Mouse (Mus musculus) A20 (cell line): ENCODE measurements around the gene Wdr73.
A peak's percentile ranks its signal among the peaks of the same experiment; 100 is the strongest.
"Not testable (repeated sequence)": the region's sequence is repeated elsewhere in the genome, so short reads cannot be mapped to it uniquely, and the experiment has no call there.

Source experiments
- DNase-seq: peaks from one replicate; pipeline ENCODE4 v3.0.0-alpha.2; 2011; ENCODE audit warnings: low read depth, low spot score

Gene Wdr73

GRCm38 (mm10) chr7:80900944-80901501 lies at the start of gene Wdr73:
Gene Wdr73 (minus strand): TSS chr7:80901269.
- peak; percentile 92 for DNase-seq

DNA sequence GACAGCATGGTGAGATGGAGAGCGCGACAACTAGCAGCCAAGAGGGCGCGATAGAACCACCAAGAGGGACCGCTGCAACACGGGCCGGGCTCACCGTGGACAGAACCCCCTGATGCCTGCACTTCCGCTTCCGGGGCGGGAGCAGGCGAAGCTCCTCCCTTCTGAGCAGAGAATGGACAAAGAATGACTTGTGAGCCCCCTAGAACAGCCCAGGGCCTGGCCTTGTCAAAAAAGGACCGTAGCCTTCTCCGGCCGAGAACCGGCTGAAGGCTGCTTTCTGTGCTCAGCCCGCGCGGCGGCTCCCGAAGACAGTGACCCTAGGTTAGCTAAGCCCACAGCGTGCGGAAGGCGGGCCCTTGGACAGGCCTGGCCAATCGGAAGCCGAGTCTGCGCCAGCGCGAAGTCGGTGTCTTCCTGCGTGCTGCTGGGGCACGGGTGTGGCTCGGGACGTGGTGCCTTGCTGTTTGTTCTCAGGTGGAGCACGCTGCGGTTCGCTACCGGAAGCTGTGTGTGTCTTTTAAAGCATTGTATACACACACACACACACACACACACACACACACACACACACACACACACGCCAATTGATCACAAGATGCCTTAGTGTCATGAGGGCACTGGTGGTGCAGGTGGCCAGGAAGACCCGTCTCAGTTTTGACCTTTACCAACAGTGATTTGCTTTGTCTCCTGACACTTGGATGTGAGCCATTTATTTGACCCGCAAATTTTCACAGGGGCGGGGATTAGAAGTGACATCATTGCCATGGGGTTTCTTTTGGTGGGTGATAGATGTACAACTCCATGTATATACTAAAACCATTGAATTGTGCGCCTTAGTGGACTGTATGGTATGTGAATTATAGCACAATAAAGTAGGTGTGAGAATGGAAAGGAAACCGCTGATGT lies 46.6 kb upstream of the Wdr73 start, which contains the start of gene Sec11a:
Sec11a (minus strand) TSS at position 336 of the 906 bp plus-strand sequence.
- DNase-seq, result peak; percentile 97

GRCm38 (mm10) chr7:80939808-80940207 lies 38.7 kb upstream of the Wdr73 start:
- no peak for DNase-seq

DNA sequence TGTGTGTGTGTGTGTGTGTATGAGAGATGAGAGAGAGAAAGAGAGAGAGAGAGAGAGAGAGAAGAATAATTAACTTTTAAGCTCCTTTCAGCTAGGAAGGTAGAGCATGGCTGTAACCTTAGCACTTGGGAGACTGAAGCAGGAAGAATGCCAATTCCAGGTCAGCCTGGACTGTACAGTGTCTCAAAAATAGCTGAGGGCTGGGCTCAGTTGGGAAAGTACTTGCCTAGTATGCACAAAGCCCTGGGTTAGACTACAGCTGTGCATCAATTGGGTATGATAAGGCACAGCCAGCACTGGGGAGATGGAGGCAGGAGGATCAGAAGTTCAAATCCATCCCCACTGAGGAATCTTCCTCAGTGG lies 36.2 kb upstream of the Wdr73 start:
- not testable (repeated sequence) for DNase-seq

- not testable (repeated sequence) for DNase-seq
These were observed 35.7 kb upstream of the Wdr73 start for GRCm38 (mm10) chr7:80936617-80937303.

- DNase-seq, result no peak
These were observed 34.8 kb upstream of the Wdr73 start for GRCm38 (mm10) chr7:80935834-80936233.

DNA sequence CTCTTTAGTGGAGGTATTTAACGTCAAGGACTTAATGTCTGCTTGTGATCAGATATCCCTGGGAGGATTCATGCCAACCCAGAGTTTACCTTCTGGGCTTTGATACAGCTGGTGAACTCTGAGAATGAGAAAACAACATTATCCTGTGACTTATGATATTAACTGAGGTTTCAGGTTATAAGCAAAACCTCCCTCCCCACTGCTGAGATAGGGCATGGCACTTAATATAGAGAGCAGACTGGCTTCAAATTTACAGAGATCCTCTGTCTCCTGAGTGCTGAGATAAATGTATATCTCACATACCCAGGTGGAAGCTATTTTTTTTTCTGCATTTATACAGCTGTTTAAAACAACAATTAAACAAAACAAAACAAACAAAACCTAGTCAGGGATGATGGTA lies 31.7 kb upstream of the Wdr73 start:
- no peak for DNase-seq

DNA sequence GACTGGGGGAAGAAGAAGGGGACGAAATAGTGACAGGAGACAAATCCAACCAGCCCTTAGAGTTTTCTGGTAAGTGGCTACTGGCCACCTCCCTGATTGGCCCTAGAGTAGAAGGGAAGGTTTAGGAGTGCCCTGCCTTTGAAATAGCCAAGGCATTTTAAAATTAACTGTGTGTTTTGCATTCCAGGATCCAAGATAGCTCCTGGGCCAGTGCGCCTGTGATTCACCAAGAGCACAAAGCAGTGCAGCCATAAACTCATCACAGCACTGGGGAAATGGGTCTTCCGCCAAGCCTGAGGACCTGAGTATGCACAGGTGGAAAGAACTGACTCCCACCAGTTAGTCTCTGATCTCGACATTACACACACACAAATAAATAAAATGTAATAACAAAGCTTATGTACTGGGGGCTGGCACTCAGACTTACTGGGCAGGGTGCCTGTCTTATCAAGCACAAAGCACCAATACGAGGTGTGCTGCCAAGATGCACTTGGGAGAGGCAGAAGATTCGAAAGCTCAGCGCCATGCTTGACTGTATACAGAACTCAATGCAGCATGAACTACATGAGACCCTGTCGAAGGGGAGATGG lies 30.6 kb upstream of the Wdr73 start:
- DNase-seq, result no peak

DNA sequence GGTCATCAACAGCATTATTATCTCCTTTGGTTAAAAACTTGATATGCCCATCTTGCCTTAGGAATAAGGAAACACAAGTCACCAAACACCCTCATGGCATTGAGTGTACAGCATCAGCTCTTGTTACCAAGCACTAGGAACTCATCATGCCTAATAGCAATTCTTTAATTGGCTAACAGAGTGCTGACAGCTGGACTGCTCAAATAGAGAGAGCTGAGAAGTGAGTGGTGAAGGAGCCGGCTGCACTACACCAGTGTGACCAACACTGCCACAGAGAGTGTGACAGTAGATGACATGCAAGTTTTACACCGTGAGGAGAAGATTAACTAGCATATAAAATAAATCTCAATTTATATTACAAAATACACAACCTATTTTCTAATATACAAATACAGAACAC lies 22.1 kb upstream of the Wdr73 start:
- no peak for DNase-seq

DNA sequence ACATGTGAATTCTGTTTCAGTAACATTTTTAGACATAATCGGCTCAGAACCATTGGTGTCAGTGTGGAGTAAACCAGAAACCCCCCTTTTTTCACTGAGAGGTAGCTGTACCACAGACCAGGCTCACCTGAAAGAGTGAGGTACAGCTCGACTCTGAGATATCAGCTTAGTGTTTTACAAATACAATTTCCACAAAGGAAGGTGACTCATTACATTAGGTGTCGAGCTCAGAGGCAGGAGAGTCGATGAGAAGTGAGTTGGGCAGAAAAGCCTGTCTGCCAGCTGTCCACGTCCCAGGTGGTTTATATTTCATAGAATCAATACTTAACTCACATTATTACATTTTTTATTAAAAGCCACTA lies 18.6 kb upstream of the Wdr73 start:
- DNase-seq, result no peak

GRCm38 (mm10) chr7:80918982-80919646 lies 18.0 kb upstream of the Wdr73 start:
- peak; percentile 27 for DNase-seq

DNA sequence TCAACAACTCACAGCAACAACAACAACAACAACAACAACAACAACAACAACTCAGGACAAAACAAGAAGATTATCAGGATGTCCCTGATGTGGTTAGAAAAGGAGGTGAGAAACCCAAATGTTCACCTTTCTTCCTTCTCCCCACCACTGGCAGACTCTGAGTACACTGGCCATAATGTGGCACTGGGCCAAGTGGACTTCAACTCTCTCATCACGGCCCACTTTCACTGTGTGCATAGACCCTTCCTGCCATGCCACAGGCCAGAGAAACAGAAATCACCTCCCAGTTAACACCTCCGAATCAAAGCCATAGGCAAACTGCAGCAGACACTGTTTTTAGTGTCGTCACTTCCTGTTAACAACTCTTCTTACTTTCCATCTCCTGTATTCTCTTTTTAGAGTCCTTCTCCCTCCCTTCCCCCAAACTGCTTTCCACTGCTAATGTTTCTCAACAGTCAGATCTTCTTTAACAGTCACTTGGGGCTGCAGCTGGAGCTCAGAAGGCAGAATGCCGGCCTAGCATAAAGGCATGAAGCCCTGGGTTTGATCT lies 16.9 kb upstream of the Wdr73 start:
- no peak for DNase-seq

DNA sequence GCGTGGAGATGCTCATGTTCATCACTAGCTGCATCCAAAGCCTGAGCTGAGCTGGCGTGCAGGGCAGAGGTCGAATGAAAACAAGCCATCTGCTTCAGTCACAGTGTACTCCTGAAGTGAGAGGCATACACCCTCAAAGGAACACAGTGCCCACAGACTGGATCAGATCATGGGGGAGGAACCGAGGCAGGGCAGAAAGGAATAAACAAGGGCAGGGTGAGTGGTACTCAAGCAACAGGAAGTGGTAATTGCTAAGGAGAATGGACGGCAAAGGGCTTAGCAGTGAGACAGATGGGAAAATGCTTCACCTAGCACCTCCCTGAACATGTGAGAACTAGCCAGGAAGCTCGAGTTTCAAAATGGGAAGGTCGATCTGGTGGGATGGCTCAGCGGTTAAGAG lies 11.4 kb upstream of the Wdr73 start:
- DNase-seq, result no peak

DNA sequence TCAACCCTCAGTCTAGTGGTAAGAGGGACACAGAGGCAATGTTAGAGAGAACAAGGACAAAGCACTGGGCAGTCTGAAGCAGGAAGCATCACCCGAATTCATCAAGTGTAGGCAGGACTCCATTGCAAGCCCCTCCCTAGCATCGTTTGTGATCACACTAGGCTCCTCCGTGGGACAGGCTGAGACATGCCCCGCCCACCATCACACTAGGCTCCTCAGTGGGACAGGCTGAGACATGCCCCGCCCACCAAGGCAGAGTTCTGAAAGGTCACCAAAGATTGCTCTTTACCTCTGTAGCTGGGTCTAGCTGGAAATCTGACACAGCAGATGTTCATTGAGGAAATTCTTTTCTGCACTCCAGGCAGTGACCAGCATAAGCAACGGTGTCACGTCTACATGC lies 10.0 kb upstream of the Wdr73 start:
- no peak for DNase-seq

- DNase-seq, result no peak
These were observed 3.9 kb upstream of the Wdr73 start, which contains the start of gene Nmb for GRCm38 (mm10) chr7:80904921-80905515. Gene Nmb (minus strand): TSS chr7:80905076.

DNA sequence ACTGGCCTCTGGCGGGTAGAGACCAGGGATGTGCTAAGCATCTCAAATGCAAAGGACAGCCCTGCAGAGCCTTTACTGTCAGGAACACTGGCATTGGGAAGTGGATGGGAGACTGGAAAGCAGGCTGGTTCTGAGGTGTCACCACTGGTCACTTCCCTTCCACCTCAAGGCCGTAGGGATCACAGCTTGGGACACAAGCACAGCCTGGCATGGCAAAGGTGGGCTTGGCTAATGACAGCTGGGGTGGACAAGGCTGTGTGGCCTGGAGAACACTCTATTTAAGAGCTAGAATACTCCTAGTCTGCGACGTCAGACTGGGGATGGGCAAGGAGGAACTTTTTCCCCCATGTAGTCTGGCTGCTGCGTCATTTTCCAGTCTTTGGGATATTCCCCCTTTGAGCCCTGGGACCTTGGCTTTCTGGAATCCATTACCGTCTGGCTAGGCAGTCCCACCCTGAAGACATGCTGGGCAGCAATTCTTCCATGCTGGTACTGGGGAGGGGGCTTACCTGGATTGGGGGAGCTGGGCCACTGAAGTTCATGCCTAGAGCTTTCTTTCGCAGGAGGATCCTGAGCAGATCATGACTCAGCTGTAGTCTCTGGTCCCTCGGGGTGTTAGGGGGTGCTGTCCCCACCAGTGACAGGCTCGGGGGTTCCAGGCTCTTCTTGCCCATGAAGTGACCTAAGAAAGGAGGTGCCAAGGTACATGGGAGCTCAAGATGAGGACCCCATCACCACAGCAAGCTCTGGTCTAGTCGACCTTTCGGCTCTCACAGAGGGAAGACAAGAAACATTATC lies 2.8 kb upstream of the Wdr73 start:
- no peak for DNase-seq

DNA sequence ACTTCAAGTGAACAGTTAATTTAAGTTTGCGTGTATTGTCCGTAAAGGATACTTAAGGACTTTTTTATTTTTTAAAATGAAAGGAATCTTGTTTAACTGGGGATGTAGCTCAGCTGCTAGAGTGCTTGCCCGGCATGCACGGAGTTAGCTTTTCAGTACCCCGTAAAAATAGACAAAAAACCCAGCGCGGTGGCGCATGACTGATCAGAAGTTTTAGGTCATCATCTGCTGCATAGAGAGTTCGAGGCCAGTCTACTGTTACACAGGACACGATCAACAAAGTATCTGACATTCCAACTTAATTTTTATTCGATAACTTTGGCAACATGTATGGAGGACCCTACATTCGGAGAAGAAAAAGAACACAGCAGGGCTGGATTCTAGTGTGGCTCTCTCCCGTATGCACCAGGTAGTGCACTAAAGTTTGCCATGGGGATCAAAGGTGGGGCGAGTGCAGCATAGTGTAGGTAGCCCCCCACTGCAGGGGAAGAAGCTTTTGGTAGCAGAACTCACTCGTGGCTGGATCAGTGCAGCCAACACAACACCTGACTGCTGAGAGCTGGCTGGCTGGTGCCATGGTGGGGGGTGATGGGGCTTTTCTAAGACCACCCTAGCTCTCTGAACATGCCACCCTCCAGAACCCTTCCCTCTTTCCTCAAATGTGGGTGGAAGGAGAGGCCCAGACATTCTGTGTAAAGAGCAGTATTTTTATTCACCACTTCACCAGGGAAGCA lies 639 bp upstream of the Wdr73 start:
- no peak for DNase-seq

DNA sequence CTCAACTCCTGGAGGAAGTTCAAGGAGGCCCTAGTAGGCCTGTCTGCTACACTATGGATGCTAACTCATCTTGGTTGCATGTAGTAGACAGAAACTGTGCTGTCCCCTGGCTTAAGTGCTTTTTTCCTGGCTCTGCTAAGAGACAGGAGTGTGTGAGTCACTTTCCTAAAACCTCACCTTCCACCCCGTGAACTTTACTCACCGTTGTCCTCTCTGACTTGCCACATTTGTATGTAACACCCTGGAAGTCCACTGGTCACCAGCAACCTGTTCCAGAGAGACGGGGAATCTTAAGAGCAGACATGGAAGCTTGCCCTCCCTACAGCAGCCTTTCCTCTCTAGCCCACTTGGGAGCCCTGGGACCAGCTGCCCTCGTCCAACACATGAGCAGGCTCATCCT lies 3.3 kb downstream of the Wdr73 start:
- DNase-seq, result no peak

- DNase-seq, result no peak
These were observed 3.9 kb downstream of the Wdr73 start for GRCm38 (mm10) chr7:80897134-80897533.
